Mouse (Mus musculus) heart, postnatal 0 days (tissue): ENCODE measurements around the gene Cenpf.

Source experiments
- CTCF ChIP-seq: IDR thresholded peaks from 2 replicates; pipeline ENCODE4 v1.5.1; 2016; ENCODE audit warnings: antibody characterized with exemption, control low read depth, low read depth
- EP300 ChIP-seq: IDR thresholded peaks from 2 replicates; pipeline ENCODE4 v1.6.1; 2016; ENCODE audit warnings: antibody characterized with exemption, low read depth

GRCm38 (mm10) chr1:189731697-189732096 is 43.8 kb upstream of the Cenpf start:
- TF ChIP-seq CTCF, result no peak
- TF ChIP-seq EP300, result no peak
